Mouse (Mus musculus) embryonic facial prominence, embryonic 13.5 days (tissue): ENCODE measurements around the gene Cphx3. TPM values are rescaled to one million over a fixed set of nuclear protein-coding genes. Genes with fewer than 3 reads are reported as not detected.
"Not testable (repeated sequence)": the region's sequence is repeated elsewhere in the genome, so short reads cannot be mapped to it uniquely, and the experiment has no call there.

ENCODE experiments used
- ATAC-seq: fragments of 200-750 bp; cut with Nextera tagmentation; 2 replicates; pipeline ENCODE4 v1.8.0; 2017; ENCODE audit warnings: low read depth; ENCODE audit not compliant: insufficient number of reproducible peaks, insufficient read depth, low FRiP score, low TSS enrichment
- H3K27ac ChIP-seq: fragments of 300-500 bp; sonication (generic); 2 replicates; pipeline ENCODE4 v1.5.1; 2015; ENCODE audit warnings: moderate library complexity, mild to moderate bottlenecking, inconsistent platforms
- H3K27me3 ChIP-seq: fragments of 300-500 bp; sonication (generic); 2 replicates; pipeline ENCODE4 v1.6.1; 2015; ENCODE audit warnings: mild to moderate bottlenecking, inconsistent platforms
- H3K36me3 ChIP-seq: fragments of 300-500 bp; sonication (generic); 2 replicates; pipeline ENCODE4 v1.6.1; 2015; ENCODE audit warnings: mild to moderate bottlenecking, inconsistent platforms
- H3K4me1 ChIP-seq: fragments of 300-500 bp; sonication (generic); 2 replicates; pipeline ENCODE4 v1.6.1; 2015; ENCODE audit warnings: inconsistent platforms
- H3K4me2 ChIP-seq: fragments of 300-500 bp; sonication (generic); 2 replicates; pipeline ENCODE4 v1.6.1; 2015; ENCODE audit warnings: moderate library complexity, mild to moderate bottlenecking, inconsistent platforms
- H3K4me3 ChIP-seq: fragments of 300-500 bp; sonication (generic); 2 replicates; pipeline ENCODE4 v1.5.1; 2015; ENCODE audit warnings: mild to moderate bottlenecking, inconsistent platforms
- H3K9ac ChIP-seq: fragments of 300-500 bp; sonication (generic); 2 replicates; pipeline ENCODE4 v1.6.1; 2015; ENCODE audit warnings: mild to moderate bottlenecking, inconsistent platforms
- H3K9me3 ChIP-seq: fragments of 300-500 bp; sonication (generic); 2 replicates; pipeline ENCODE4 v1.6.1; 2016; ENCODE audit warnings: inconsistent platforms
- WGBS: fragments of 180-500 bp; shearing (Covaris S2); methylation state at CpG from one replicate; pipeline ENCODE4 v1.1.7; 2015; ENCODE audit warnings: mixed read lengths; 5-methylcytosine and 5-hydroxymethylcytosine counted together
- polyA plus RNA-seq: library from polyadenylated mRNA; unstranded; fragments of >200 nt; fragmentation: Nextera tagmentation; extraction: Ambion mirVana; gene quantifications from 2 replicates; pipeline ENCODE4 v1.2.1, GENCODE M21; 2015

Cphx3 gene
- polyA plus RNA-seq, 1 experiment from 2014 or later, result not detected

- not testable (repeated sequence) for H3K4me2 ChIP-seq, H3K36me3 ChIP-seq, H3K27ac ChIP-seq, ATAC-seq, H3K4me3 ChIP-seq, H3K4me1 ChIP-seq, H3K27me3 ChIP-seq, H3K9ac ChIP-seq, H3K9me3 ChIP-seq
- WGBS, result no CpG with 5 or more reads among the region's 10 CpGs
Observed at GRCm38 (mm10) chr14:26182380-26182779, 100.3 kb downstream of the Cphx3 start, which contains the start of gene Plac9b. Gene Plac9b (minus strand): TSS chr14:26182480.

- not testable (repeated sequence) for H3K27ac ChIP-seq, ATAC-seq, H3K36me3 ChIP-seq, H3K27me3 ChIP-seq, H3K4me2 ChIP-seq, H3K9ac ChIP-seq, H3K9me3 ChIP-seq, H3K4me1 ChIP-seq, H3K4me3 ChIP-seq
- WGBS, result no CpG with 5 or more reads among the region's 9 CpGs
Observed at GRCm38 (mm10) chr14:26186638-26187037, 104.5 kb downstream of the Cphx3 start.

GRCm38 (mm10) chr14:26188361-26188760 is 106.3 kb downstream of the Cphx3 start:
- H3K9ac ChIP-seq, H3K9me3 ChIP-seq, H3K36me3 ChIP-seq, H3K4me2 ChIP-seq, ATAC-seq, H3K27me3 ChIP-seq, H3K27ac ChIP-seq, H3K4me3 ChIP-seq, H3K4me1 ChIP-seq: not testable (repeated sequence)
- WGBS, result no CpG with 5 or more reads among the region's 8 CpGs

GRCm38 (mm10) chr14:26197851-26198250 is 115.8 kb downstream of the Cphx3 start:
- WGBS, result no CpG with 5 or more reads among the region's 3 CpGs
- H3K27me3 ChIP-seq, H3K4me3 ChIP-seq, H3K9ac ChIP-seq, H3K4me1 ChIP-seq, ATAC-seq, H3K36me3 ChIP-seq, H3K27ac ChIP-seq, H3K9me3 ChIP-seq, H3K4me2 ChIP-seq: not testable (repeated sequence)

- not testable (repeated sequence) for H3K27ac ChIP-seq, H3K4me3 ChIP-seq, H3K4me1 ChIP-seq, H3K27me3 ChIP-seq, H3K4me2 ChIP-seq, H3K36me3 ChIP-seq, H3K9me3 ChIP-seq, H3K9ac ChIP-seq
- no CpG with 5 or more reads among the region's 44 CpGs for WGBS
- ATAC-seq, result peak; percentile 71
Observed at GRCm38 (mm10) chr14:26206197-26206925, 124.3 kb downstream of the Cphx3 start.

GRCm38 (mm10) chr14:26206926-26207247 is 124.8 kb downstream of the Cphx3 start, which contains the start of gene Tmem254b:
Gene Tmem254b (minus strand): TSS chr14:26207041.
- no CpG with 5 or more reads among the region's 10 CpGs for WGBS
- not testable (repeated sequence) for H3K27ac ChIP-seq, ATAC-seq, H3K4me2 ChIP-seq, H3K27me3 ChIP-seq, H3K4me1 ChIP-seq, H3K9me3 ChIP-seq, H3K9ac ChIP-seq, H3K4me3 ChIP-seq, H3K36me3 ChIP-seq

- whole genome bisulfite sequencing, result no CpG with 5 or more reads among the region's 5 CpGs
- H3K4me3 ChIP-seq, result not testable (repeated sequence)
Observed at GRCm38 (mm10) chr14:26216233-26217000, 134.3 kb downstream of the Cphx3 start.

GRCm38 (mm10) chr14:26237183-26237582 is 155.1 kb downstream of the Cphx3 start:
- H3K36me3 ChIP-seq, H3K9ac ChIP-seq, ATAC-seq, H3K27ac ChIP-seq, H3K9me3 ChIP-seq, H3K27me3 ChIP-seq, H3K4me2 ChIP-seq, H3K4me1 ChIP-seq, H3K4me3 ChIP-seq: not testable (repeated sequence)
- no CpG with 5 or more reads among the region's 2 CpGs for WGBS

More at GRCm38 (mm10) chr14:26216233-26217000, 134.3 kb downstream of the Cphx3 start:
- not testable (repeated sequence) for ATAC-seq, H3K27me3 ChIP-seq, H3K9ac ChIP-seq, H3K4me1 ChIP-seq, H3K27ac ChIP-seq, H3K9me3 ChIP-seq, H3K36me3 ChIP-seq, H3K4me2 ChIP-seq

- ATAC-seq, result peak; percentile 26; the same call in 1 of the 2 replicates
- not testable (repeated sequence) for H3K9ac ChIP-seq, H3K4me1 ChIP-seq, H3K27ac ChIP-seq, H3K36me3 ChIP-seq, H3K4me3 ChIP-seq, H3K9me3 ChIP-seq, H3K4me2 ChIP-seq, H3K27me3 ChIP-seq
- WGBS, result no CpG with 5 or more reads among the region's 25 CpGs
Observed at GRCm38 (mm10) chr14:26257756-26258617, 175.9 kb downstream of the Cphx3 start, which contains the start of gene Duxbl3. Gene Duxbl3 (plus strand): TSS chr14:26257962.

GRCm38 (mm10) chr14:26258729-26259128 is 176.6 kb downstream of the Cphx3 start:
- H3K9ac ChIP-seq, H3K4me3 ChIP-seq, H3K4me1 ChIP-seq, H3K4me2 ChIP-seq, H3K27me3 ChIP-seq, ATAC-seq, H3K27ac ChIP-seq, H3K36me3 ChIP-seq, H3K9me3 ChIP-seq: not testable (repeated sequence)
- whole genome bisulfite sequencing, result no CpG with 5 or more reads among the region's 6 CpGs
